Mouse (Mus musculus): ENCODE results near the gene Gm21256. TPM values are rescaled to one million over a fixed set of nuclear protein-coding genes. Genes with fewer than 3 reads are reported as not detected.
"Not testable (repeated sequence)": the region's sequence is repeated elsewhere in the genome, so short reads cannot be mapped to it uniquely, and the experiment has no call there.

The Gm21256 gene
- 0.14 and 0.16 TPM in 2 replicates for polyA plus RNA-seq (2012; rRNA removed)

DNA sequence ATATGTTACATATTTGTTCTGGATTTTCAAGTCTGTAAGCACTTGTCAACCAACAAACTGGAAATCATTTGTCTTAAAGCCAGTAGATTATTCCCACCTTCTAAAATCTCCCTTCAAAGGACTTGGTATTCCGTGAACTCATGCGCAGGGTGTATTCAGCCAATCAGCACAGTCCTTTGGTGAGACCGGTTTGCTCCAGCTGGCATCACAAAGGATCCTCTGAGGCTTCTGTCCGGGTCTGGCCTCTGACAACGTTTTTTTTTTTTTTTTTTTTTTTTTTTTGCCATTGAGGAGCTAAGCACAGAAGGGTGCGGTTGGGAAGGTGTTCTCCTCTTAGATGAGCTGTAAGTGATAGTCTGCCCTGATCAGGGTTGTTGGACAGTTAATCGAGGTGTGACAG, at the start of gene Gm21256:
Gm21256 (plus strand) TSS at position 301 of the 400 bp plus-strand sequence.
- not testable (repeated sequence) for H3K27me3 ChIP-seq (ENCODE audit: control insufficient read depth, insufficient read depth, low read length); H3K36me3 ChIP-seq (ENCODE audit: control insufficient read depth, insufficient read depth, low read length); H3K4me1 ChIP-seq (ENCODE audit: control insufficient read depth, insufficient read depth, low read length); H3K27ac ChIP-seq (ENCODE audit: control insufficient read depth, insufficient read depth, low read depth, low read length); H3K4me3 ChIP-seq (ENCODE audit: control insufficient read depth, low read depth, low read length)

Other genes with a start within 250 kb of the Gm21256 start
- gene Gm21170, start 240.1 kb downstream of the Gm21256 start, polyA plus RNA-seq (2012; rRNA removed), result not detected in 2 replicates